Mouse (Mus musculus): ENCODE results near the gene Myo10. TPM values are rescaled to one million over a fixed set of nuclear protein-coding genes. Genes with fewer than 3 reads are reported as not detected.

Gene Myo10
- polyA plus RNA-seq, 1 experiment from 2014 or later = 72.8 TPM

GRCm38 (mm10) chr15:25779522-25780191, 157.3 kb downstream of the Myo10 start:
- H3K4me2 ChIP-seq = no peak overlapping the region
- no peaks in the 10 kb centered on the region for H3K9me3 ChIP-seq (ENCODE audit: control insufficient read depth, low read length)
- no peaks in the 10 kb centered on the region for H3K27me3 ChIP-seq (ENCODE audit: control insufficient read depth, insufficient read depth, low read length)
- H3K4me3 ChIP-seq (ENCODE audit: low read depth, low read length) = no peak overlapping the region
- ATAC-seq (ENCODE audit: low FRiP score) (no peak), DNase-seq (ENCODE audit: low spot score, missing footprints) (no peak)
- 81% methylated on average over 23 of the region's 23 CpGs for WGBS
- H3K36me3 ChIP-seq (ENCODE audit: control insufficient read depth, insufficient read depth, low read length) = peaks cover 42% of the 10 kb centered on the region
- H3K27ac ChIP-seq (ENCODE audit: low read depth, low read length) = no peak overlapping the region
- H3K4me1 ChIP-seq (ENCODE audit: control insufficient read depth, insufficient read depth, low read length) = peaks cover 21% of the 10 kb centered on the region
- H3K9ac ChIP-seq (ENCODE audit: low read length) = no peak overlapping the region

GRCm38 (mm10) chr15:25781053-25781452, 158.7 kb downstream of the Myo10 start:
- WGBS = 86% methylated on average over 33 of the region's 33 CpGs
- Histone ChIP-seq H3K4me3 (ENCODE audit: low read depth, low read length) (no peak overlapping the region), H3K4me1 (ENCODE audit: control insufficient read depth, insufficient read depth, low read length) (peaks cover 7% of the 10 kb centered on the region), H3K27ac (ENCODE audit: low read depth, low read length) (no peak overlapping the region), H3K9ac (ENCODE audit: low read length) (no peak overlapping the region), H3K27me3 (ENCODE audit: control insufficient read depth, insufficient read depth, low read length) (no peaks in the 10 kb centered on the region), H3K4me2 (no peak overlapping the region), H3K9me3 (ENCODE audit: control insufficient read depth, low read length) (no peaks in the 10 kb centered on the region), H3K36me3 (ENCODE audit: control insufficient read depth, insufficient read depth, low read length) (peaks cover 51% of the 10 kb centered on the region)
- ATAC-seq (ENCODE audit: low FRiP score) = no peak
- DNase-seq (ENCODE audit: low spot score, missing footprints) = no peak

- no peak for ATAC-seq (ENCODE audit: low FRiP score)
- H3K4me2 ChIP-seq = no peak overlapping the region
- H3K27ac ChIP-seq (ENCODE audit: low read depth, low read length) = no peak overlapping the region
- WGBS = 93% methylated on average over 35 of the region's 35 CpGs
- H3K4me1 ChIP-seq (ENCODE audit: control insufficient read depth, insufficient read depth, low read length) = no peaks in the 10 kb centered on the region
- no peak overlapping the region for H3K9ac ChIP-seq (ENCODE audit: low read length)
- no peak for DNase-seq (ENCODE audit: low spot score, missing footprints)
- peaks cover 67% of the 10 kb centered on the region for H3K36me3 ChIP-seq (ENCODE audit: control insufficient read depth, insufficient read depth, low read length)
- H3K9me3 ChIP-seq (ENCODE audit: control insufficient read depth, low read length) = no peaks in the 10 kb centered on the region
- H3K27me3 ChIP-seq (ENCODE audit: control insufficient read depth, insufficient read depth, low read length) = no peaks in the 10 kb centered on the region
- no peak overlapping the region for H3K4me3 ChIP-seq (ENCODE audit: low read depth, low read length)
Observed at GRCm38 (mm10) chr15:25785456-25786390, 163.4 kb downstream of the Myo10 start.

GRCm38 (mm10) chr15:25787406-25787805, 165.1 kb downstream of the Myo10 start:
- peaks cover 59% of the 10 kb centered on the region for H3K36me3 ChIP-seq (ENCODE audit: control insufficient read depth, insufficient read depth, low read length)
- ATAC-seq (ENCODE audit: low FRiP score) (no peak), DNase-seq (ENCODE audit: low spot score, missing footprints) (no peak)
- H3K9me3 ChIP-seq (ENCODE audit: control insufficient read depth, low read length) = no peaks in the 10 kb centered on the region
- no peaks in the 10 kb centered on the region for H3K27me3 ChIP-seq (ENCODE audit: control insufficient read depth, insufficient read depth, low read length)
- H3K4me3 ChIP-seq (ENCODE audit: low read depth, low read length) = no peak overlapping the region
- no peak overlapping the region for H3K27ac ChIP-seq (ENCODE audit: low read depth, low read length)
- no peak overlapping the region for H3K9ac ChIP-seq (ENCODE audit: low read length)
- 80% methylated on average over 9 of the region's 9 CpGs for WGBS
- H3K4me1 ChIP-seq (ENCODE audit: control insufficient read depth, insufficient read depth, low read length) = no peaks in the 10 kb centered on the region
- no peak overlapping the region for H3K4me2 ChIP-seq

- H3K4me2 ChIP-seq = no peak overlapping the region
- DNase-seq (ENCODE audit: low spot score, missing footprints) = no peak
- no peaks in the 10 kb centered on the region for H3K27me3 ChIP-seq (ENCODE audit: control insufficient read depth, insufficient read depth, low read length)
- WGBS = 90% methylated on average over 8 of the region's 8 CpGs
- H3K36me3 ChIP-seq (ENCODE audit: control insufficient read depth, insufficient read depth, low read length) = peaks cover 63% of the 10 kb centered on the region
- no peaks in the 10 kb centered on the region for H3K4me1 ChIP-seq (ENCODE audit: control insufficient read depth, insufficient read depth, low read length)
- no peak for ATAC-seq (ENCODE audit: low FRiP score)
- H3K4me3 ChIP-seq (ENCODE audit: low read depth, low read length) = no peak overlapping the region
- no peak overlapping the region for H3K27ac ChIP-seq (ENCODE audit: low read depth, low read length)
- no peaks in the 10 kb centered on the region for H3K9me3 ChIP-seq (ENCODE audit: control insufficient read depth, low read length)
- H3K9ac ChIP-seq (ENCODE audit: low read length) = no peak overlapping the region
Observed at GRCm38 (mm10) chr15:25787965-25788364, 165.6 kb downstream of the Myo10 start.

GRCm38 (mm10) chr15:25788565-25788964, 166.2 kb downstream of the Myo10 start:
- H3K27me3 ChIP-seq (ENCODE audit: control insufficient read depth, insufficient read depth, low read length) = no peaks in the 10 kb centered on the region
- no peaks in the 10 kb centered on the region for H3K9me3 ChIP-seq (ENCODE audit: control insufficient read depth, low read length)
- no peaks in the 10 kb centered on the region for H3K4me1 ChIP-seq (ENCODE audit: control insufficient read depth, insufficient read depth, low read length)
- ATAC-seq (ENCODE audit: low FRiP score) = no peak
- H3K9ac ChIP-seq (ENCODE audit: low read length) = no peak overlapping the region
- no peak for DNase-seq (ENCODE audit: low spot score, missing footprints)
- WGBS = 94% methylated on average over 7 of the region's 7 CpGs
- H3K4me2 ChIP-seq = no peak overlapping the region
- no peak overlapping the region for H3K4me3 ChIP-seq (ENCODE audit: low read depth, low read length)
- no peak overlapping the region for H3K27ac ChIP-seq (ENCODE audit: low read depth, low read length)
- peaks cover 63% of the 10 kb centered on the region for H3K36me3 ChIP-seq (ENCODE audit: control insufficient read depth, insufficient read depth, low read length)

- 76% methylated on average over 10 of the region's 10 CpGs for WGBS
- Histone ChIP-seq H3K4me2 (no peak overlapping the region), H3K9ac (ENCODE audit: low read length) (no peak overlapping the region), H3K4me1 (ENCODE audit: control insufficient read depth, insufficient read depth, low read length) (no peaks in the 10 kb centered on the region), H3K9me3 (ENCODE audit: control insufficient read depth, low read length) (no peaks in the 10 kb centered on the region), H3K36me3 (ENCODE audit: control insufficient read depth, insufficient read depth, low read length) (peaks cover 63% of the 10 kb centered on the region), H3K27me3 (ENCODE audit: control insufficient read depth, insufficient read depth, low read length) (no peaks in the 10 kb centered on the region), H3K27ac (ENCODE audit: low read depth, low read length) (no peak overlapping the region), H3K4me3 (ENCODE audit: low read depth, low read length) (no peak overlapping the region)
- ATAC-seq (ENCODE audit: low FRiP score) (no peak), DNase-seq (ENCODE audit: low spot score, missing footprints) (no peak)
Observed at GRCm38 (mm10) chr15:25789241-25789640, 166.9 kb downstream of the Myo10 start.

GRCm38 (mm10) chr15:25791660-25792353, 169.5 kb downstream of the Myo10 start:
- Histone ChIP-seq H3K4me3 (ENCODE audit: low read depth, low read length) (no peak overlapping the region), H3K9ac (ENCODE audit: low read length) (no peak overlapping the region), H3K27me3 (ENCODE audit: control insufficient read depth, insufficient read depth, low read length) (no peaks in the 10 kb centered on the region), H3K9me3 (ENCODE audit: control insufficient read depth, low read length) (no peaks in the 10 kb centered on the region), H3K4me2 (no peak overlapping the region), H3K4me1 (ENCODE audit: control insufficient read depth, insufficient read depth, low read length) (no peaks in the 10 kb centered on the region), H3K27ac (ENCODE audit: low read depth, low read length) (no peak overlapping the region), H3K36me3 (ENCODE audit: control insufficient read depth, insufficient read depth, low read length) (peaks cover 54% of the 10 kb centered on the region)
- peak; percentile 63 for ATAC-seq (ENCODE audit: low FRiP score)
- DNase-seq (ENCODE audit: low spot score, missing footprints) = no peak
- 64% methylated on average over 8 of the region's 8 CpGs for WGBS

- H3K27ac ChIP-seq (ENCODE audit: low read depth, low read length) = no peak overlapping the region
- H3K36me3 ChIP-seq (ENCODE audit: control insufficient read depth, insufficient read depth, low read length) = peaks cover 44% of the 10 kb centered on the region
- 90% methylated on average over 8 of the region's 8 CpGs for WGBS
Observed at GRCm38 (mm10) chr15:25794123-25794522, 171.8 kb downstream of the Myo10 start.

More at GRCm38 (mm10) chr15:25794123-25794522, 171.8 kb downstream of the Myo10 start:
- H3K9ac ChIP-seq (ENCODE audit: low read length) = no peak overlapping the region
- H3K9me3 ChIP-seq (ENCODE audit: control insufficient read depth, low read length) = no peaks in the 10 kb centered on the region
- H3K4me2 ChIP-seq = no peak overlapping the region
- no peaks in the 10 kb centered on the region for H3K4me1 ChIP-seq (ENCODE audit: control insufficient read depth, insufficient read depth, low read length)
- H3K4me3 ChIP-seq (ENCODE audit: low read depth, low read length) = no peak overlapping the region
- no peaks in the 10 kb centered on the region for H3K27me3 ChIP-seq (ENCODE audit: control insufficient read depth, insufficient read depth, low read length)
- DNase-seq (ENCODE audit: low spot score, missing footprints) (no peak), ATAC-seq (ENCODE audit: low FRiP score) (no peak)

Data from midbrain, embryonic 11.5 days (tissue).